Mouse (Mus musculus) ovary, adult 18-20 months (tissue): ENCODE measurements around the gene Vmn1r126.
"Not testable (repeated sequence)": the region's sequence is repeated elsewhere in the genome, so short reads cannot be mapped to it uniquely, and the experiment has no call there.

Experiments
- DNase-seq: peaks from one replicate; pipeline ENCODE4 v3.0.0; 2022; ENCODE audit warnings: low spot score, mixed read lengths

Gene Vmn1r126

DNA sequence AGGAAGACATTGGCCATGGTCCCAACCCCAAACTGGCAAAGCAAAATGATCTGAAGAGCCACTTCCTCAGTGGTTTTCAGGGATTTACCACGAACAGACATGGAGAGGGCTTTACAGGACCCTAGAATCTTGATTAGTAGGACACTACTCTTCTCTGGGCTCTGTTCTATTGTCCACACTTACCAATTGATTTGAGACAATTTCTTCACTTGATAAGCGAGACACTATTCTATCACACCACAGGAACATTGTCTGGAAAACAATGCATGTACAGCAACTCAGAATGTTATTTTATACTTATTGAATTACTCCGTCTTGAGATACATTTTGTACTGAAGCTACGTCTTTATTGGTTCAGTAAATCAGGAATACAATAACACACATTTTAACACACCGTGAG lies at the start of gene Vmn1r126:
Gene Vmn1r126, minus strand, starts transcription at position 101 of the 400 bp plus-strand sequence.
- not testable (repeated sequence) for DNase-seq

DNA sequence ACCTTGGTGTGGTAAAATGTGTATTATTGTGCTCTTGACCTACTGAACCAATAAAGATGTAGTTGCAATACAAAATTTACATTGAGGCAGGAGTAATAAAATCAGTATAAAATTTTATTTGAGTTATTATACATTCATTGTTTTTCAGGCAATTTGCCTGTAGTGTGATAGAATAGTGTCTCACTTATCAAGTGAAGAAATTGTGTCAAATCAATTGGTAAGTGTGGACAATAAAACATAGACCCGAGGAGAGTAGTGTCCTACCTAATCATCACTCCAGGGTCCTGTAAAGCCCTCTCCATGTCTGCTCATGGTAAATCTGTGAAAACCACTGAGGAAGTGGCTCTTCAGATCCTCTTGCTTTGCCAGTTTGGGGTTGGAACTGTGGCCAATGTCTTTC lies 47.8 kb upstream of the Vmn1r126 start, which contains the start of gene Vmn1r128:
Gene Vmn1r128, plus strand, starts transcription at position 301 of the 400 bp plus-strand sequence.
- DNase-seq = not testable (repeated sequence)

GRCm38 (mm10) chr7:21319761-21320160 lies 18.5 kb upstream of the Vmn1r126 start, which contains the start of gene Vmn1r127:
Gene Vmn1r127 (minus strand): TSS chr7:21319861.
- DNase-seq = not testable (repeated sequence)

DNA sequence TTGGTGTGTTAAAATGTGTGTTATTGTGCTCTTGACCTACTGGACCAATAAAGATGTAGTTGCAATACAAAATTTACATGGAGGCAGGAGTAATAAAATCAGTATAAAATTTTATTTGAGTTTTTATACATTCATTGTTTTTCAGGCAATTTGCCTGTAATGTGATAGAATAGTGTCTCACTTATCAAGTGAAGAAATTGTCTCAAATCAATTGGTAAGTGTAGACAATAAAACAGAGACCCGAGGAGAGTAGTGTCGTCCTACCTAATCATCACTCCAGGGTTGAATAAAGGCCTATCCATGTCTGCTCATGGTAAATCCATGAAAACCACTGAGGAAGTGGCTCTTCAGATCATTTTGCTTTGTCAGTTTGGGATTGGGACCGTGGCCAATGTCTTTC lies 29.4 kb downstream of the Vmn1r126 start, which contains the start of gene Vmn1r125:
Gene Vmn1r125, plus strand, starts transcription at position 301 of the 400 bp plus-strand sequence.
- not testable (repeated sequence) for DNase-seq

- DNase-seq = not testable (repeated sequence)
Measured at GRCm38 (mm10) chr7:21260517-21260916, 40.8 kb downstream of the Vmn1r126 start, which contains the start of gene Vmn1r124. Gene Vmn1r124 (minus strand): TSS chr7:21260617.
